Mouse (Mus musculus) embryo, embryonic 10 days (tissue): ENCODE measurements around the gene Polrmt.
"Not testable (repeated sequence)": the region's sequence is repeated elsewhere in the genome, so short reads cannot be mapped to it uniquely, and the experiment has no call there.

Source experiments
- DNase-seq: peaks from one replicate; pipeline ENCODE4 v3.0.0-alpha.2; 2015; ENCODE audit warnings: low spot score

The Polrmt gene

DNA sequence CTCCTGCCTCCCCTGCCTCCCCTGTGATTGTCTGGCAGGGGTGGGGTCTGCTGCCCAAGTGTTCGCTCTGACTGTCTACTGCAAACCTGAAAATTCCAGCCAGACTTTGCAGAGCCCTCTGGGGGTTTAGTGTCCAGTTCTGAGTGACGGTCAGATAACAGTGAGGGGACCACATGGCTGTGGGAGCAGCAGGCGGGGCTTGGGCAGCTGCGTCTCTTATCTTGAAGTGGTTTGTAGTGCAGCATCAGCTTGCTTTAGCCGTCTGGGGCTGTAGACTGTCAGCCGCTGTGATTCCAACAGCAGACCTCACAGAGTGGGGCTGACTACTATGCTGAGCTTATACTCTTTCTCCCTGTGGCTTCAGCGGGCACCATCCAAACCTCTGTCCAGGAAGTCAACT, 37.1 kb downstream of the Polrmt start:
- no peak for DNase-seq

DNA sequence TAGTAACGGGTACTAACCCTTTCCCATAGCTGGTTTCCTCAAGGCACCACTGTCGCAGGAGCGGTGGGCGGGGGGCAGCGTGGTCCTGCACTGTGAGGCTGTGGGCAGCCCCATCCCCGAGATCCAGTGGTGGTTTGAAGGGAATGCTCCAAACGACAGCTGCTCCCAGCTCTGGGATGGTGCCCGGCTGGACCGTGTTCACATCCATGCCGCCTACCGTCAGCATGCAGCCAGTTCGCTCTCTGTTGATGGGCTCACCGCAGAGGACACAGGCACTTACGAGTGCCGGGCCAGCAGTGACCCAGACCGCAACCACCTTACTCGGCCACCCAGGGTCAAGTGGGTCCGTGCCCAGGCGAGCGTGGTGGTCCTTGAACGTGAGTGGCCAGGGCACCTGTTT, 37.7 kb downstream of the Polrmt start:
- DNase-seq, result no peak

DNA sequence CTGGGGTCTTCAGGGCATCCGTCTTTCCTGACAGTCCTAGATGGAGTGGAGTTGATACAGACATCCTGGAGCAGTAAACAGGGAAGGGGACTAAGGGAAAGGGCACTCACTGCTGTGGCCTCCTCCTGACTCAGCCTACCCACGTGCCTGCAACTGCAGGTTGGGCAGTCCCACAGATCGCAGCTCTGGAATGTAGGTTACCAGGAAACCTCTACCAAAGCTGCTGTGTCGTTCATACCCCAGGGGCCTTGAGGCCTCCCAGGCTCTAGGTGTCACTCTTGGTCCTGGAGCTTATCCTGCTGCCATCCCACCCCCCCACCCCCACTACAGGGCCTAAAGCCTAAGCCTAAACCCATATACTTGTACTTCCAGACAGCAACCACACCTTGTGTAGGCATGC, 38.6 kb downstream of the Polrmt start:
- no peak for DNase-seq

- no peak for DNase-seq
Observed at GRCm38 (mm10) chr10:79707162-79707561, 39.2 kb downstream of the Polrmt start.

GRCm38 (mm10) chr10:79706406-79707094, 39.8 kb downstream of the Polrmt start:
- DNase-seq, result no peak

GRCm38 (mm10) chr10:79705951-79706350, 40.4 kb downstream of the Polrmt start:
- no peak for DNase-seq

GRCm38 (mm10) chr10:79704970-79705360, 41.4 kb downstream of the Polrmt start:
- DNase-seq, result no peak

DNA sequence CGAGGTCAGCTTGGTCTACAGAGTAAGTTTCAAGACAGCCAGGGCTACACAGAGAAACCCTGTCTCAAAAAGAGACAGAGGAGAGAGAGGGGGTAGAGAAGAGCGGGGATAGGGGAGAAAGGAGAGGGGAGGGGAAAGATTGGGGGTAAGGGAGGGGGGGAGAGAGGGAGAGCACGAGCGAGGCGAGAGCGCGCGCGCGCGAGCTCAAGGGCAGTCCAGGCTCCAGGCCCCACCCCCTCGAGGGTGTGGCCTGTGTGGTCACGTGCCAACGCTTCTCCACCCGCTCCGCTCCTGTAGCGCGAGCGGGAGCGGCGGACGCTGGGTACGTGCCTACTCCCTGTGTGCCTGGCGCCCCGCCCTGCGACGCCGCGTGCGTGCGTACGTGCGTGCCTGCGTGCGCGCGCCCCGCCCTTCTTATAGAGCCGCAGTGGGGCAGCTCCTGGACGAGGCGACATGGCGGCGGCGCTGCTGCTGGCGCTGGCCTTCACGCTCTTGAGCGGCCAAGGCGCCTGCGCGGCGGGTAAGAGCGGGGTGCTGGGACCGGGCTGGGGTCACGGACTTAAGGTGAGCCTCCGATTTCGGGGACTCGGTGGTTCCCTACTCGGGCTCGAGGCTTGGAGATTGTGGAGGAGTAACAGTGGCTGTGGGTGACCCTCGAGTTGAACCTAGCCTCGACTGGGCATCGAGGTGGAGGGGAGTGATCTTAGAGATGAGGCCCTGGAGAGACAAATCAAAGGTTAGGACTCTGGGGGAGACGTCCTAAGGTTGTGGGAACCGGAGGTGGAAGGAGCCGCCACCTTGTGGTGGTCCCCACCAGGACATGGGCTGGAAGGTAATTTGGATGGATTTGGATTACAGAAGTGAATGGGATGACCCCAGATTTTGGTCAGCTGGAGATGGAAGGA, 42.1 kb downstream of the Polrmt start, which contains the start of gene Bsg:
TSS of gene Bsg (plus strand) at position 427 of the 905 bp plus-strand sequence.
- DNase-seq, result peak; percentile 100

- no peak for DNase-seq
Observed at GRCm38 (mm10) chr10:79703541-79703940, 42.8 kb downstream of the Polrmt start.

GRCm38 (mm10) chr10:79702970-79703369, 43.4 kb downstream of the Polrmt start:
- DNase-seq, result not testable (repeated sequence)

GRCm38 (mm10) chr10:79701443-79702129, 44.8 kb downstream of the Polrmt start:
- DNase-seq, result peak; percentile 60

DNA sequence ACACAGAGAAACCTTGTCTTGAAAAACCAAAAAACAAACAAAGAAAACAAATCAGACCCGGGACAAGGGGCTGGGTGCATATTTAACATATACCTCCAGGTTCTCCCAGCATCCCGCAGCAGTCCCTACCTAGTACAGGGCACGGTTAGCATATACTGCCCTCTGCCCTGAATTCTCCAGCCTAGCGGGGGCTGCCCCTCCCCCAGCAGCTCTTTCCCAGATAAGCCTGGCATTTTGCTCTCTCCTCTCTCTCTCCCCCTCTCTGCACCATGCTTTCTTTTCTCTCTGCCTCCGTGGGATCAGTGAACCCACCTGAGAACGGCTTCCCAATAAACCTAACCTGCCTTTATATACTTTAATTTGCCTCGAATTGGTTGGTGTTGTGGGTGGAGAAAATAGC, 45.7 kb downstream of the Polrmt start:
- no peak for DNase-seq

GRCm38 (mm10) chr10:79698459-79698858, 47.9 kb downstream of the Polrmt start:
- no peak for DNase-seq

DNA sequence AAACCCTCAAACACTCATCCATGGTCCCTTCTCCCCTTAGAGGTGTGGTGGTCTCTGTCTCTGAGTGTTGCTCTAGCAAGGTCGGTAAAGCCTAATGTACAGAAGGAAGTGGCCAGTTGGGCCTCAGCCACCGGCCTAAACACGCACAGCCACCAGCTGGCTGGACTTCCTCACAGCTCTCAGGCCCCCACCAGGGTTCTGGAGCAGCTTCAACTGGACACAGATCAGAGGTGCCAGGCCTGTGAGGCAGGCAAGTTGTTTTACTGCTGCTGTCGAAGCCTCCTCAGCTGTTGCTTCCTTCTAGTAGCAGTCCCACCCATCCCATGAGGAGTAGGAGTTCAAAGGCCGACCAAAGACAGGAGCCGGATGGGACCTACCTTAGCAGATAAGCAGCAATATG, 48.5 kb downstream of the Polrmt start:
- DNase-seq, result no peak

DNA sequence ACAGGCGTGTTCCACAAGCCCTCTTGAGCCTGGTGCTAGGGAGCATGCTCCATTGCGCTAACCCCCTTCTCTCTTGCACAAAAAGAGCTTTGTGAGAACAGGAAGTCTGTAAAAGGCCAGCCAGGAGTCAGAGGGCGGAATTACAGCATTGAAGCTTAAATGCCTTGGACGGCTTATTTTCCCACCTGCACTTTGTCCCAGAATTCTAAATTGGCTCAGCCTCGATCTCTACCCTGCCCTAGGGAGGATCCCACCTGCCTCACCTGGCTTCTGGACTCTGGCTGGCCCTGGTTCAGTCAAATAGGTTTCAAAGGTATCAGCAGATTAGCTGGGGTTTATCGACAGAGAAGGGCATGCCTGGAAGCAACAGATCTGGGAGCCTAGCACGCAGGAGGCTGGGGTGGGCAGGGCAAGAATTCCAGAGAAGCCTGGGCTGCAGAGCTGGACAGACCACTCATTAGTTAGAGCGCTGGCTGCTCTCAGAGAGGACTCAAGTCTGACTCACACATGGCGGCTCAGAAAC, 50.2 kb downstream of the Polrmt start:
- DNase-seq, result no peak

GRCm38 (mm10) chr10:79695231-79696128, 50.9 kb downstream of the Polrmt start:
- DNase-seq, result peak; percentile 89

GRCm38 (mm10) chr10:79694379-79694655, 52.1 kb downstream of the Polrmt start:
- DNase-seq, result no peak

DNA sequence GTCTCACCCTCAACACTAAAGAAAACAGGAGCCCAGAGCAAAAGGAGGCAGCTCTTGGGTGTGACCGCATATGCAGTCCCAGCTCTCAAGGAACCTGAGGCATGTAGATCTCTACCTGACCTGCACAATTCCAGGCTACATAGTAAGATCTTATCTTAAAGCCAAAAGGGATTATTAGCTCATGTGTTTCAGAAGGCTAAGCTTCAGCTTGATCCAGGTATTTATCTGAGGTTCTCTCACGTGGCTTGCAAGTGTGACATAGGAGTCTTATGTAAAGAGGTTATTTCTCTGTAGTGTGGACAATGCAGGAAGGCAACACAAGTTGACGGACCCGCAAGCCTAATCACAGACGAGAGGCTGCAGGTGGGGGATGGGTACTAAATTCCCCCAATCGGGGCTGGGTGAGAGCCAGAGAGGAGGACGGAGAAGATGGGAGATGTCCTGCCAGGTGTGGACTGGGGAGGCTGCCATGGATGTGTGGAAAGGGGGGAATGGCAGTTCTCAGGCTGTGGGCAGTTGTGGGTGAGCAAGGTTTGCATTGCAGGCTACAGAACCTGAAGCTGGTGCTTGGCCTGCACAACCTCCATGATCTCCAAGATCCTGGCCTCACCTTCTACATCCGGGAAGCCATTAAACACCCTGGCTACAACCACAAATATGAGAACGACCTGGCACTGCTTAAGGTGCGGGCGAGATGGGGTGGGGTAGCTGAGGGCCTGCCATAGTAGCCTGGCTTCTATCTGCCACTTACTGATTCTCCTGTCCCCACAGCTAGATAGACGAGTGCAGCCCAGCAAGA, 52.6 kb downstream of the Polrmt start:
- DNase-seq, result no peak

GRCm38 (mm10) chr10:79691986-79692548, 54.3 kb downstream of the Polrmt start:
- DNase-seq, result no peak

DNA sequence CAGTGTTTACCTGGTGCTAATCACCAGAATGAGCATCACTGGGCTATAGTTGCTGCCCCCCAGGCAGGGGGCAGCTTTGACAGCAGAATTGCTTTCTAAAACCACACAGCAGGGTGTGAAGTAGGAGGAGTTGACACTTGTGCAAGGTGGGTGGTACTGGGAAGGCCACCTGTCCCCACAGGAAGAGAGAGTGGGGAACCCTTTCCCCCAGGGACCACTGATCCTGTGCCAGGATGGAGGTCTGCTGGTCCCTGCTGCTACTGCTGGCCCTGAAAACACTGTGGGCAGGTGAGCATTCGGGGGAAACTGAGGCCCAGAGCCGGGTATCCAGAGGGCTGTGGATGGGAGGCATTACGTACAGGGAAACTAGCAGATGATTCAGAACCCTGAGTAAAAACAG, 57.2 kb downstream of the Polrmt start:
- DNase-seq, result no peak
